Mouse (Mus musculus): ENCODE results near the gene Cdk14.
"Not testable (repeated sequence)": the region's sequence is repeated elsewhere in the genome, so short reads cannot be mapped to it uniquely, and the experiment has no call there.

Cdk14 gene

DNA sequence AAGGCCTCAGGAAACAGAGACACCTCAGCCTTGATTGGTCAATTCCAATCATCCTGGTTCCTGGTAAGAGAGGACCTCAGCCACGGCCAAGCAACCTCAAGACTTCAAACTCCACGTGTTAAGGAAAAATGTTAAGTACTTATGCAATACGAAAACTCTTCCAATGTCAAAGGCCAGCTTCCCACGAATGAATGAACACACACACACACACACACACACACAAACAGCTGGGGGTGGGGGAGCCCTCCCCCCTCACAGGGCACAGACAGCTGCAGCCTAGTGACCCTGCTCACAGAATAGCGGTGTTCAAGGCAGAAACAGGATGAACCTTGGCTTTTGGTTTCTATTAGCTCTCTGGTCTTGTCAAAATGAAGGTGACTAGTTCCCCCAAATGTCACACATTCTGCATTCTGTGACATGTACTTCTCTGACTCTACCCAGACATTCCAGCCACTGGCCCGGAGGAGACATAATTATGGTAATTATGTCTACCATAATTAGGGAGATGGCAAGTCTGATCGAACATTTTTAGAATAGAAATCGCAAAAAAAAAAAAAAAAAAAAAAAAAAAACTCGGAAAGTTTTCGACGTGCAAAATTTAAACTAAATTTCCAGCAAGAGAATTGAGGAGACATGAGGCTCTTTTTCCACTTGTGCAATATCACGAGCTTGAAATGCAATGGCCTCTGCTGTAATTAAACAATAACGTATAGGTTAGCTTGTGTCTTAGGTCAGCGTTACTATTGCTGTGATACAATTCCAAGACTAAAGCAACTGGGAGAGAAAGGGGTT lies 54.6 kb downstream of the Cdk14 start:
- DNase-seq, result peak; percentile 26

GRCm38 (mm10) chr5:5361684-5362083 lies 58.4 kb downstream of the Cdk14 start:
- DNase-seq, result no peak

DNA sequence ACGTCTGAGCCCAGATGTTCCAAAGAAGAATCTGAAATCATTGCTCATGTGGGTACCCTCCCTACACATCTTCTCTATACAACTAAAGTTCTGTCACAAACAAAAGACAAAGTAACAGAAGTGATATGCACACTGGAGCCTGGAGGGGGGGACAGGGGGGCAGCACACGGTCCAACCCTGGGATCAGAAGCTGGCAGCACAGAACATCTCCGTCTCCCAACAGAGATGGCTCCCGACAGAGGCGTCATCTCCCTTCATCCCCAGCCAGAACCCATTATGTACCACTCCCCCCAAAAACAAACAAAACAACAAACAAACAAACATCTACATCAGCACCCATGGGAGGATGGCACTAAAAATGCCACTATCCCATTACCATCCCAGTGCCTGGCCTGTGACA lies 59.8 kb downstream of the Cdk14 start:
- DNase-seq, result no peak

DNA sequence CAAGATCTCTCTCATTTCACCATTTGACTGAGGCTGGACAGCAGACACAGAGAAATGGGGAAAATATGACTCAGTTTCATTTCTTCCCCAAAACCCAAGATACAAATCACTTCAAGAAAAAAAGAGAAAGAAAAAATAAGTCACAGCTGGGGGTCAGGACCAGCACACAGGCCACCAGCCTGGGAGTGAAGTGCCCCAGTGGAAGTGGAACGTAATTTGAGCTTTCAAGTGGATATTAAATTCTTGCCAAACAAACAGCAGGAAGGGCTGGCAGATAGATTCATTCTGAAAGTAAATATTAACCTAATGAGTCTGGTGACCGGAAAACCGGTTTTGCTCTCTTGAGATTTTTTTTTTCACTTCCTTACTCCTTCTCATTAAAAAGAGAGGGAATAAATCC lies 60.2 kb downstream of the Cdk14 start:
- DNase-seq, result peak; percentile 59

DNA sequence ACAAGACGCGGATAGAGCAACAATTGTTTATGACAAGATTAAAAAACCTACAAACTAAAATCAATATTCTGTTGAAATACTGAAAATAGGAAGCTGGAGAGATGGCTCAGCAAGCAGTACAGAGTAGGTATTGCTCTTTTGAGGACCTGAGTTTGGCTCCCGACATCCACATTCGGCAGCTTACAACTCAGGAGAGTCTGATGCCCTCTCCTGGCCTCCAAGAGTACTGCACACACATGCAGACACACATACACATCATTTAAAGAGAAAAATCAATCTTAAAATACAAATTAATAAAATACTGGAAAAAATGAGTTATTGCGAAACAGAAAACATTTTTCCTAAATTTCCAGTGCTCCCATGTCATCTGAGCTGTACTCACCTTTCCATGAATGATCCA lies 60.7 kb downstream of the Cdk14 start:
- DNase-seq, result no peak

GRCm38 (mm10) chr5:5358019-5358717 lies 61.9 kb downstream of the Cdk14 start:
- peak; percentile 16 for DNase-seq

- no peak for DNase-seq
These were observed 65.3 kb downstream of the Cdk14 start for GRCm38 (mm10) chr5:5354684-5355368.

DNA sequence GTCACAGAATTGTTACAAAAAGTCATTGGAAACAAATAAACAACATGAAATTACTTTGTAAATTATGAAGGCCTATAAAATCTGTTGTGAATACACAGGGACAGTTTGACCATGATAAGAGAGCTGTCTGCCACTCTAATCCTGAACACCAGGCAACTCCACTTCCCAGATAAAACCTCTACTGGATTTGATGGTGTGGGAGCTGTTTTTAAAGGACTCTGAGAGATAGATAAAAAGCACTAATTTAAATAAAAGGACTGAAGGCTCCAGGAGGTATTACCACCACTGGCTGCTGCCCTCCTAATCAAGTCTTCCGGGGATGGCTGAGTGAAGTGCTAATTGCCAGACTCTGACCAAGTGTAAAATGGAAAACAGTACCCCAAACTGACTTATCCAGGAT lies 66.2 kb downstream of the Cdk14 start:
- DNase-seq, result no peak

GRCm38 (mm10) chr5:5344646-5345045 lies 75.5 kb downstream of the Cdk14 start:
- peak; percentile 45 for DNase-seq

DNA sequence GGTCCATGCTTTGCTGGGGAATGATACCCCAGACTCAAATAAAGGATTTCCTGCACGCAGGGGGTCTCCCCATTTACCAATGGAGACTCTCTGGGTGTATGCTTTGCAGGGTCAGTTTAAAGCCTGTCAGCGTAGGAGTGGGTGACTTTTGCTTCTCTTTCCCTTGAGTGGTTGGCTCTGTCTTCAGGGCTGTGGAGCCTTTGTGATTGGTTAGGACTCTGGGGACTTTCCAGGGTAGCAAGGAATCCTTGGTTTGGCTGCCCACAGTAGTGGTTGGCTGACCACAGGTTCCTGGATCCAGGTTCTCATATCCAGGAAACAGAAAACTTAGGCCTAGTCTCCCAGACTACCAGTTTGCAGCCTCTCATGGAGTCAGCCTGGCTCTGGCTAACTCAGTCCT lies 76.4 kb downstream of the Cdk14 start:
- no peak for DNase-seq

DNA sequence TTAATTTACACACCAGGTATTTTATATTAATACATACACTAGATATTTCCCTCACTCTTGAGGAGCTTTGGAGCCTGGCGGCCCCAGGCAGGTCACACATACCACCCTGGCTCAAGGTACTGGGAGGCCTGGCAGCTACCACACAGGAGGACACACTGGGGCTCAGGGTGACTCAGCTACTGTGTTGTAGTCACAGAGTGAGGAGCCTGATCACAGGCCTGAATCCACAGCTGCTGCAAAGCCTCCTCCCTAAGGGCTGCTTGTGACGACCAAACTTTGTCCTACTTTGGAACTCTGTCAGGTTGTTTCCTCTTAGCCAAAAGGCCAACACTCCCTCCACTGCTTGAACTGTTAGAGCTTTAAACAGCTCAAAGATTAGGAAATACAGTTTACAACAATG lies 76.8 kb downstream of the Cdk14 start:
- peak; percentile 53 for DNase-seq

- DNase-seq, result peak; percentile 97
These were observed 77.5 kb downstream of the Cdk14 start for GRCm38 (mm10) chr5:5342410-5343137.

DNA sequence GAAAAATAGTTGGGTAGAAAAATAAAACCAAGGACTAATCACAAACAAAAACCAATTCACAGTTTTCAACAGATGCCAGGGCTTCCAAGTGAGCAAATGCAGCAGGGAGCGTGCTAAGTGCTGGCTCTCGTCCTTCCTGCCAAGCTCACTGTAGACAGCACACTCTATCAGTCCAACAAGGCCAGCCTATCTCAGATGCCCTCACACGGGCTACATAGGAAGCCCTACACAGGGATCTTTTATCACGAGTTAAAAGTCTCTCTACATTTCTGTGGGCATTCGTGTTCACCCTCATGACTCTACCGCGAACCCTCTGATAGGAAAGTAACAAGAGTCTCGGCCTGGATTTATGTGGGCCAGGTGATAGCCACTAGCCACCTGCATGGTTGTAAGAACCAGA lies 78.5 kb downstream of the Cdk14 start:
- peak; percentile 8 for DNase-seq

- no peak for DNase-seq
These were observed 86.2 kb downstream of the Cdk14 start for GRCm38 (mm10) chr5:5333916-5334315.

DNA sequence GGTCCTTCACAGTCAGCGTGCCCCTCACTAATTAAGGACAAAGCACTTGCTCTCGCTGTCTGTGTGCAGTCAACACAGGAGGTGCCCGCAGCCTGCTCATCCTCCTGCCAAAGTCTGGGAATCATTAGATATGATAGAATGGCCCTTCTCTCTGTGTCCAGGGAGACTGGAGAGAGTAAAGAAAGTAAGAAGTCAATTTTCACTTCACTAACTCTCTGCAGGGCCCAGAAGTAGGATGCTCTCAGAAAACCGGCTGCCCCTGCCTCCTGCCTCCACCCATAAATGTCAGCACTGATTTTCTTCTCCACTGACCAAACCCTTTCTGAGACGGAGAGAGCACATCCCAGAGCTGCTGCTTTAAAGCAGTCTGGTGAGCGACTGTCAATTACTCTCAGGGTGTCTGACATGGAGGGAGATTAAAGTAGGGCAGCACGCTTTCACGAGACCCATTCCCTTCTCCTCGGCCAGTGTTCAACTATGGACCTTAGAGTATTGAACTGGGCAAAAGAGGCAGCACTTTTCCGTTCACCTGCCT lies 89.1 kb downstream of the Cdk14 start:
- DNase-seq, result no peak

DNA sequence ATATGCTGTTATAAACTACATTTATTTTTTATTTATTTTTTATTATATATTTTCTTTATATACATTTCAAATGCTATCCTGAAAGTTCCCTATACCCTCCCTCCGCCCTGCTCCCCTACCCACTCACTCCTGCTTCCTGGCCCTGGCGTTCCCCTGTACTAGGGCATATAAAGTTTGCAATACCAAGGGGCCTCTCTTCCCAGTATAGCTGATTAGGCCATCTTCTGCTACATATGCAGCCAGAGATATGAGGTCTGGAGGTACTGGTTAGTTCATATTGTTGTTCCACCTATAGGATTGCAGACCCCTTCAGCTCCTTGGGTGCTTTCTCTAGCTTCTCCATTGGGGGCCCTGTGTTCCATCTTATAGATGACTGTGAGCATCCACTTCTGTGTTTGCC lies 91.1 kb downstream of the Cdk14 start:
- DNase-seq, result not testable (repeated sequence)

DNA sequence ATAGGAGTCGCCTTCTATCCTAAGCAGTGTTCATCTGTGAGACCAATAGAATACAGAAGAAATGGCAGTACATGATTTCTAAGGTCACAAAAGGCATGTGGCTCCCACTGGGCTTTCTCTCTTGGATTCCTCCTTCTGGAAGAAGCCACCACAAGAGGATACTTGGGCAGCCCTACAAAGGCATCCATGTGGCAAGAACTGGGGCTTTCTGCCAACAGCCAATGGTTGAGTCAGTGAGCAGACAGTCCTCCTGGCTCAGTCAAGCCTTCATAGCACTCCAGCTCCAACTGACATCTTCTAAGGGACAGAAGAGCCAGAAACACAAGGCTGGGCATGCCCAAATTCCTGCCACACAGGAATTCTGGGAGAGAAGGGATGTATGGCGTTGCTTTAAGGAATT lies 93.4 kb downstream of the Cdk14 start:
- peak; percentile 49 for DNase-seq

DNA sequence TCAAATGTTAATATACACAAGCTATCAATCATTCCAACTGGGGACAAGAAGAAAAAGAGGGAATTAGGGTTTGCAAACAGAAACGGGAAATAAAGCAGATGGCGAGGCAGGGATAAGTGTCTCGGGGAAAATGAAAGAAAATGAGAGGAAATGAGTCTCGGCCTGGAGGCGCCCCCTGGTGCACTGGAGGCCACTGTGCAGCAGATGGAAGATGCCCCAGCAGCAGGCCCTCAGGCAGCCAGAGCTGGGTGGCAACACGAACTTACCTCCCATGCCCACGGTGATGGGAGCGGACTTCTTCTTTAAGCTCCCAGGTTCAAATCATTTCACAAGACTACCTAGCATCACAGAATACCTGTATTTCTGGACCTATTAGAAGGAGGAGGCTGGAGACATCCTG lies 97.4 kb downstream of the Cdk14 start:
- no peak for DNase-seq

GRCm38 (mm10) chr5:5320506-5321181 lies 99.5 kb downstream of the Cdk14 start:
- peak; percentile 85 for DNase-seq

- peak; percentile 55 for DNase-seq
These were observed 100.1 kb downstream of the Cdk14 start for GRCm38 (mm10) chr5:5319824-5320505.

DNA sequence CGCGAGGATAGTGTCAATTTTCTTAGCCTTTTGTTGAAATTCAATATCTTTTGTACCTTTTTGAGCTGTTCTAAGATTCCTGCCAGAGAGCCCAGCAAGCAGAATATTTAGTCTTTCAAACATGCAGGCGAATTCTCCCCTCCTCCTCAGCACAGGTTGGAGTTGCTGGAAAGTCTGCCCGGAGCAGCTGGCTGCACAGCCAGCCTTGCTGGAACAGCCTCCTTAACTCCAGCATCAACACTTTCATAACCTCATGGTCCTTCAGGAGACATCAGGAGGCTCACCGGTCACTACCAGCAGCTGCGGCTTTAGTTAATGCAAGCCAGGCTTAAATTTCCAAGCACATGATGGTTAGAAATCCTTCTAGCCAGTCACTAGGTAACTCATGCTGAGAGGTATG lies 105.8 kb downstream of the Cdk14 start:
- DNase-seq, result no peak
